Mouse (Mus musculus) kidney, adult 2 months (tissue): ENCODE measurements around the gene Kalrn.

Source experiments
- CTCF ChIP-seq: fragments of 200-500 bp; conservative IDR thresholded peaks from 2 replicates; pipeline ENCODE4 v1.5.1; 2011; ENCODE audit warnings: low read depth, mild to moderate bottlenecking, control low read depth, low read length, moderate library complexity, mixed read lengths; ENCODE audit not compliant: insufficient read depth, insufficient read length
- POLR2A ChIP-seq: fragments of 200-500 bp; IDR thresholded peaks from one replicate; pipeline ENCODE4 v1.6.1; 2011; ENCODE audit warnings: low read depth, low read length, control low read depth

- TF ChIP-seq CTCF (no peak), POLR2A (no peak)
These were observed 151.9 kb downstream of the Kalrn start for GRCm38 (mm10) chr16:34421473-34421872.
